ENCODE assay signal across 23 mouse cellular contexts in the genomic region with DNA sequence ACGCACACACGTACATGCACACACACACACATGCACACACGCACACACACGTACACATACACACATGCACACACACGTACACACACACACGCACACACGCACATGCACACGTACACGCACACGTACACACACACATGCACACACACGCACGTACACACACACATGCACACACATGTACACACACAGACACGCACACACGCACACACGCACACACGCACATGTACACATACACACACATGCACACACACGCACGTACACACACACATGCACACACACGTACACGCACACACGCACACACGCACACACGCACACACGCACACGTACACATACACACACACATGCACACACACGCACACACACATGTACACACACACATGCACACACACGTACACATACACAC.
DNase-seq lines count a peak whose midpoint lies in the region; ATAC-seq and TF ChIP-seq lines count a peak whose summit lies in the region.
"Had no signal": no experiment of that assay in that cellular context is flagged by ENCODE, and none has a peak within 500 bp of the region (broad histone marks: within the 10 kb centered on the region; RNA-seq: fewer than 3 reads in every experiment).

No protein-coding gene starts in this region.

- 96% methylated on average over 27 of the region's 27 CpGs for WGBS in hindbrain, embryonic 14.5 days

- TF ChIP-seq POLR2A in MEL (IDR thresholded peaks at IDR 0.05; ENCODE audit: control insufficient read depth in 1 of 2, insufficient read depth in 1 of 2, low read depth in 1 of 2, low read length in 2 of 2, poor library complexity in 1 of 2) = no peak
- no peak for TF ChIP-seq POLR2A in embryonic fibroblast, embryonic 13.5 days (IDR thresholded peaks at IDR 0.05; ENCODE audit: low read depth, low read length)

- peak overlapping the region; percentile 75 for H3K4me3 ChIP-seq in megakaryocyte, embryonic 14.5 days (replicated peaks)
- H3K4me3 ChIP-seq in G1E (ENCODE audit: low read depth, low read length) = peak overlapping the region; percentile 49; the same call in 1 of the 2 replicates
- no peak overlapping the region for H3K4me3 ChIP-seq in MEL (ENCODE audit: control insufficient read depth in 1 of 2, insufficient read depth in 1 of 2, low read depth in 2 of 2, low read length in 2 of 2)
- no peak overlapping the region for H3K4me3 ChIP-seq in embryonic fibroblast, embryonic 13.5 days (ENCODE audit: insufficient read depth, low read length)
- no peak overlapping the region for H3K4me3 ChIP-seq in hindbrain, embryonic 14.5 days (replicated peaks; ENCODE audit: low read length)
- H3K4me3 ChIP-seq: embryonic facial prominence, embryonic 10.5 days; embryonic facial prominence, embryonic 12.5 days; erythroblast, embryonic 14.5 days; forebrain, embryonic 10.5 days; forebrain, embryonic 12.5 days had no signal

- H3K36me3 ChIP-seq in megakaryocyte, embryonic 14.5 days (replicated peaks; ENCODE audit: low read length) = peaks cover 7% of the 10 kb centered on the region
- H3K36me3 ChIP-seq in G1E (replicated peaks) (peaks cover 39% of the 10 kb centered on the region), MEL (ENCODE audit: control insufficient read depth in 1 of 2, insufficient read depth in 2 of 2, low read length in 2 of 2) (no peaks in the 10 kb centered on the region)
- peaks cover 14% of the 10 kb centered on the region for H3K36me3 ChIP-seq in hindbrain, embryonic 14.5 days (replicated peaks; ENCODE audit: control insufficient read depth, insufficient read depth)
- H3K36me3 ChIP-seq: embryonic facial prominence, embryonic 12.5 days had no signal

- TF ChIP-seq EP300 in MEL (IDR thresholded peaks at IDR 0.05; ENCODE audit: low read depth in 1 of 2, low read length in 2 of 2) = no peak

- H3K79me2 ChIP-seq in MEL (ENCODE audit: control insufficient read depth, insufficient read depth, low read length, poor library complexity) = no peaks in the 10 kb centered on the region

- ATAC-seq in megakaryocyte, adult 5-6 weeks (ENCODE audit: poor library complexity, severe bottlenecking) = no peak
- no peak for ATAC-seq in G1E (ENCODE audit: extremely low read depth, insufficient number of reproducible peaks, low FRiP score, poor library complexity, severe bottlenecking)
- ATAC-seq in hindbrain, embryonic 14.5 days (ENCODE audit: low FRiP score) = no peak
- ATAC-seq in megakaryocyte progenitor cell, adult 5-6 weeks (replicated peaks; ENCODE audit: poor library complexity) = no peak
- ATAC-seq: forebrain, embryonic 14.5 days; forebrain, embryonic 16.5 days had no signal

- no peak overlapping the region for H3K4me2 ChIP-seq in hindbrain, embryonic 14.5 days (replicated peaks)
- H3K4me2 ChIP-seq: embryonic facial prominence, embryonic 12.5 days; forebrain, embryonic 12.5 days had no signal

- no peak for TF ChIP-seq RAD21 in MEL (IDR thresholded peaks at IDR 0.05; ENCODE audit: low read depth, low read length)

- H3K27me3 ChIP-seq in megakaryocyte, embryonic 14.5 days (replicated peaks) = peaks cover 3% of the 10 kb centered on the region
- H3K27me3 ChIP-seq in G1E (ENCODE audit: insufficient read depth, low read length) = peaks cover 12% of the 10 kb centered on the region
- no peaks in the 10 kb centered on the region for H3K27me3 ChIP-seq in MEL (ENCODE audit: control insufficient read depth in 1 of 2, insufficient read depth in 2 of 2, low read length in 2 of 2)
- no peaks in the 10 kb centered on the region for H3K27me3 ChIP-seq in hindbrain, embryonic 14.5 days (ENCODE audit: control insufficient read depth, insufficient read depth, low read length)
- H3K27me3 ChIP-seq: embryonic facial prominence, embryonic 12.5 days; forebrain, embryonic 12.5 days had no signal

- TF ChIP-seq CTCF in G1E (IDR thresholded peaks at IDR 0.05; ENCODE audit: low read depth, low read length) = no peak
- TF ChIP-seq CTCF in MEL (IDR thresholded peaks at IDR 0.05 in 2 of 3, conservative IDR thresholded peaks at IDR 0.05 in 1 of 3; ENCODE audit: control insufficient read depth in 1 of 3, insufficient read depth in 1 of 3, low read depth in 2 of 3, low read length in 3 of 3, poor library complexity in 1 of 3, severe bottlenecking in 1 of 3) = no peak
- peak; percentile 0; the same call in 1 of the 2 replicates for TF ChIP-seq CTCF in embryonic fibroblast, embryonic 13.5 days (IDR thresholded peaks at IDR 0.05; ENCODE audit: borderline replicate concordance, insufficient read depth, low read length)

- peaks cover 5% of the 10 kb centered on the region; the same call in 1 of the 2 replicates for H3K9me3 ChIP-seq in megakaryocyte, embryonic 14.5 days
- peaks cover 7% of the 10 kb centered on the region for H3K9me3 ChIP-seq in G1E (replicated peaks)
- H3K9me3 ChIP-seq in MEL (replicated peaks; ENCODE audit: insufficient read depth, low read length) = no peaks in the 10 kb centered on the region
- H3K9me3 ChIP-seq in hindbrain, embryonic 14.5 days (ENCODE audit: control insufficient read depth, low read length) = no peaks in the 10 kb centered on the region
- H3K9me3 ChIP-seq: embryonic facial prominence, embryonic 12.5 days had no signal

- H3K27ac ChIP-seq in MEL (ENCODE audit: control insufficient read depth, low read depth, low read length) = no peak overlapping the region
- no peak overlapping the region for H3K27ac ChIP-seq in embryonic fibroblast, embryonic 13.5 days (ENCODE audit: insufficient read depth, low read length)
- no peak overlapping the region for H3K27ac ChIP-seq in hindbrain, embryonic 14.5 days
- H3K27ac ChIP-seq: embryonic facial prominence, embryonic 10.5 days; embryonic facial prominence, embryonic 12.5 days; forebrain, embryonic 10.5 days; forebrain, embryonic 12.5 days had no signal

- no peak overlapping the region for H3K9ac ChIP-seq in MEL (ENCODE audit: control insufficient read depth, low read depth, low read length, poor library complexity, severe bottlenecking)
- no peak overlapping the region for H3K9ac ChIP-seq in hindbrain, embryonic 14.5 days
- H3K9ac ChIP-seq: embryonic facial prominence, embryonic 12.5 days; forebrain, embryonic 12.5 days had no signal

- no peaks in the 10 kb centered on the region for H3K4me1 ChIP-seq in megakaryocyte, embryonic 14.5 days
- H3K4me1 ChIP-seq in G1E (ENCODE audit: insufficient read depth, low read depth, low read length) (peaks cover 9% of the 10 kb centered on the region), MEL (ENCODE audit: control insufficient read depth in 1 of 2, insufficient read depth in 2 of 2, low read length in 2 of 2) (no peaks in the 10 kb centered on the region)
- H3K4me1 ChIP-seq in embryonic fibroblast, embryonic 13.5 days (ENCODE audit: control insufficient read depth, insufficient read depth, low read length) = no peaks in the 10 kb centered on the region
- H3K4me1 ChIP-seq in hindbrain, embryonic 14.5 days (replicated peaks; ENCODE audit: control insufficient read depth, insufficient read depth, low read length) = no peaks in the 10 kb centered on the region
- H3K4me1 ChIP-seq: embryonic facial prominence, embryonic 10.5 days; embryonic facial prominence, embryonic 12.5 days had no signal

- DNase-seq in G1E (ENCODE audit: low spot score) (no peak), MEL (ENCODE audit: low read depth, low spot score) (no peak)
- DNase-seq in hindbrain, embryonic 14.5 days (ENCODE audit: low spot score) = no peak
- DNase-seq in left cerebral cortex, adult 18-20 months (ENCODE audit: low spot score in 2 of 2) = no peak
- DNase-seq: adrenal gland, adult 2 months; adrenal gland, postnatal 10 days; adrenal gland, postnatal 25 days; cerebellum, adult 11-12 months; cerebellum, adult 2 months; cerebellum, adult 9-10 months; cerebellum, postnatal 10 days; cerebellum, postnatal 25 days had no signal

TF ChIP-seq in MEL, 35 proteins besides CTCF, POLR2A, EP300 and RAD21:
- TF ChIP-seq POLR2AphosphoS2 (IDR thresholded peaks at IDR 0.05; ENCODE audit: low read length) (no peak), POLR2AphosphoS5 (IDR thresholded peaks at IDR 0.05; ENCODE audit: borderline replicate concordance, low read depth, low read length) (peak; percentile 80; the same call in 1 of the 2 replicates)

Comparison
In these comparisons a context has a peak if more than half of its experiments do, and no peak if none do; other contexts are left out.
1. H3K4me3 ChIP-seq: peak in megakaryocyte, embryonic 14.5 days (single experiment) and G1E (single experiment); none in MEL (0 of 2), embryonic fibroblast, embryonic 13.5 days (single experiment) and hindbrain, embryonic 14.5 days (single experiment).